Mouse (Mus musculus) bone marrow macrophage, adult 2 months (primary cell): ENCODE data around the gene Spns1.

Experiments used
- CTCF ChIP-seq: IDR thresholded peaks from 2 replicates; pipeline ENCODE4 v1.5.1; 2012; ENCODE audit warnings: low read depth, mild to moderate bottlenecking, low read length, moderate library complexity
- POLR2A ChIP-seq: IDR thresholded peaks from 2 replicates; pipeline ENCODE4 v1.6.1; 2012; ENCODE audit warnings: mild to moderate bottlenecking, low read depth, low read length, borderline replicate concordance

DNA sequence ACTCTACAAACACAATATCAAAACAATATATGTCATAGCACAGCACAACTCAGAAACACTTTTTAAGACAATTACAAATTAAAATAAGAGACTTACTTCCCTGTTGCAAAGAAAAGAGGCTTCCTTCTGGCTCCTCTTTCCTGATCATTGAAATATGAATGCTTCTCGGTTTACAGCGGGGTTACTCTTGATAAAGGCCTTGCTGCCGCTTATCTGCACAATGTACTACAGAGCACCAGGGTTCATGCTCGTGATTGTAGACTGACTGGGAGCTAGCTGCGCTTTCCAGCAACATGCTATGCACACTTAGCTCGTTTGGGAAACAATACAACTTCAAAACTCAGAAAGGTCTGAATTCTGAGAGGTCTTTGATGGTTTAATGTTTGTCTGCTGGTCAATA, 20.0 kb upstream of the Spns1 start:
- TF ChIP-seq POLR2A, result no peak
- TF ChIP-seq CTCF, result no peak
